In the genomic region with DNA sequence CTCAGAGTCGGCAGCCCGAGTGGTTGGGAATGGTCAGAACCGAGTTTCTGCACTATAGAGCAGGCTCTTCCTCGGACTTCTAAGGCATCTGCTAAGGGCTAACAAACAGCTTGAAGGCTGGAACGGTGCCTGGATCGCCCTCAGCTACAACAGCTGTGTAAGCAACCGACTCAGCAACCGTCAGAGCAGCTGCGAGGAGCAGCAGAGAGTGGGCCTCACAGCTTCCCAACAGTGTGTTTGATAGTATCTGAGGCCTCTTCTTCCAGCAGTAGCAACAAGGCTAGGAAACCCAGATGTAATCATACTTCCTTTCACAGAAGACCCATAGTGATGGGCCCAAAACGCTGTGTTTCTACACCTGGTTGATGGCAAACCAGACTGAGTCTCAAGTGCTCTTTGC, we compare ENCODE assay signal across 8 mouse cellular contexts. TPM values are rescaled to one million over a fixed set of nuclear protein-coding genes. Genes with fewer than 3 reads are reported as not detected.
DNase-seq lines count a peak whose midpoint lies in the region; ATAC-seq and TF ChIP-seq lines count a peak whose summit lies in the region.

No protein-coding gene starts in this region.

- H3K27me3 ChIP-seq in heart, embryonic 11.5 days (ENCODE audit: control insufficient read depth, insufficient read depth, low read length): no peaks in the 10 kb centered on the region
- H3K27me3 ChIP-seq in lung, embryonic 14.5 days (ENCODE audit: insufficient read depth, low read length): no peaks in the 10 kb centered on the region
- no peaks in the 10 kb centered on the region for H3K27me3 ChIP-seq in stomach, embryonic 14.5 days (ENCODE audit: control insufficient read depth, insufficient read depth, low read length)
- H3K27me3 ChIP-seq in midbrain, embryonic 10.5 days (ENCODE audit: low read depth, poor library complexity, severe bottlenecking): no peaks in the 10 kb centered on the region

- DNase-seq in heart, adult 18-20 months: peak; percentile 76 to 86
- peak; percentile 65 to 87 for DNase-seq in gastrocnemius, postnatal 4 days (ENCODE audit: low spot score in 2 of 2)
- peak; percentile 87 for DNase-seq in kidney, postnatal 14 days
- DNase-seq in lung, embryonic 14.5 days: peak; percentile 96
- no peak for DNase-seq in midbrain, embryonic 10.5 days (ENCODE audit: low spot score)

- H3K9me3 ChIP-seq in heart, embryonic 11.5 days (replicated peaks; ENCODE audit: control insufficient read depth, low read length): no peaks in the 10 kb centered on the region
- H3K9me3 ChIP-seq in lung, embryonic 14.5 days (ENCODE audit: low read depth, low read length): no peaks in the 10 kb centered on the region
- H3K9me3 ChIP-seq in stomach, embryonic 14.5 days (ENCODE audit: control insufficient read depth, low read depth, low read length): no peaks in the 10 kb centered on the region
- no peaks in the 10 kb centered on the region for H3K9me3 ChIP-seq in midbrain, embryonic 10.5 days (replicated peaks)

- ATAC-seq in heart, embryonic 11.5 days (replicated peaks; ENCODE audit: insufficient number of reproducible peaks, low FRiP score, low TSS enrichment): no peak
- ATAC-seq in lung, embryonic 14.5 days (ENCODE audit: insufficient read depth): peak; percentile 98
- peak; percentile 84; the same call in 1 of the 2 replicates for ATAC-seq in stomach, embryonic 14.5 days (ENCODE audit: insufficient number of reproducible peaks, insufficient read depth, low FRiP score, low read depth)

- H3K36me3 ChIP-seq in heart, embryonic 11.5 days (ENCODE audit: control insufficient read depth, insufficient read depth, low read length): no peaks in the 10 kb centered on the region
- H3K36me3 ChIP-seq in lung, embryonic 14.5 days (ENCODE audit: insufficient read depth): no peaks in the 10 kb centered on the region
- no peaks in the 10 kb centered on the region for H3K36me3 ChIP-seq in stomach, embryonic 14.5 days (ENCODE audit: control insufficient read depth, insufficient read depth, low read length)
- no peaks in the 10 kb centered on the region for H3K36me3 ChIP-seq in midbrain, embryonic 10.5 days

- no peak overlapping the region for H3K4me3 ChIP-seq in heart, embryonic 11.5 days (ENCODE audit: low read depth, low read length)
- no peak overlapping the region for H3K4me3 ChIP-seq in bone marrow, adult 2 months (replicated peaks; ENCODE audit: control insufficient read depth, low read depth, low read length)
- H3K4me3 ChIP-seq in lung, embryonic 14.5 days (ENCODE audit: low read depth, low read length): no peak overlapping the region
- no peak overlapping the region for H3K4me3 ChIP-seq in stomach, embryonic 14.5 days (ENCODE audit: low read depth, low read length)
- H3K4me3 ChIP-seq in midbrain, embryonic 10.5 days: no peak overlapping the region

- no peak overlapping the region for H3K27ac ChIP-seq in heart, embryonic 11.5 days (ENCODE audit: low read depth, low read length)
- 0 out of 2 replicates have a peak overlapping the region, but pooled peaks have one; percentile 29 for H3K27ac ChIP-seq in bone marrow, adult 2 months (ENCODE audit: control insufficient read depth, insufficient read depth, low read depth, low read length, poor library complexity)
- H3K27ac ChIP-seq in lung, embryonic 14.5 days (ENCODE audit: low read depth): peak overlapping the region; percentile 34; the same call in 1 of the 2 replicates
- peak overlapping the region; percentile 7; the same call in 1 of the 2 replicates for H3K27ac ChIP-seq in stomach, embryonic 14.5 days (ENCODE audit: low read length)
- H3K27ac ChIP-seq in midbrain, embryonic 10.5 days (replicated peaks): no peak overlapping the region

- H3K4me2 ChIP-seq in heart, embryonic 11.5 days: no peak overlapping the region
- no peak overlapping the region for H3K4me2 ChIP-seq in lung, embryonic 14.5 days
- no peak overlapping the region for H3K4me2 ChIP-seq in stomach, embryonic 14.5 days (replicated peaks; ENCODE audit: low read depth, low read length)

- TF ChIP-seq POLR2A in bone marrow, adult 2 months (IDR thresholded peaks at IDR 0.05; ENCODE audit: borderline replicate concordance, control insufficient read depth, low read depth, low read length): no peak

- no peak for TF ChIP-seq CTCF in bone marrow, adult 2 months (IDR thresholded peaks at IDR 0.05; ENCODE audit: control insufficient read depth, insufficient read depth, low read length)
- TF ChIP-seq CTCF in lung, embryonic 14.5 days (IDR thresholded peaks at IDR 0.05; ENCODE audit: low read depth): no peak

- no peaks in the 10 kb centered on the region for H3K4me1 ChIP-seq in heart, embryonic 11.5 days (ENCODE audit: control insufficient read depth, insufficient read depth, low read length)
- H3K4me1 ChIP-seq in bone marrow, adult 2 months (ENCODE audit: control insufficient read depth, insufficient read depth, low read length): no peaks in the 10 kb centered on the region
- H3K4me1 ChIP-seq in lung, embryonic 14.5 days (ENCODE audit: insufficient read depth): peaks cover 5% of the 10 kb centered on the region; the same call in 1 of the 2 replicates
- peaks cover 4% of the 10 kb centered on the region; the same call in 1 of the 2 replicates for H3K4me1 ChIP-seq in stomach, embryonic 14.5 days (ENCODE audit: control insufficient read depth, insufficient read depth, low read length)
- H3K4me1 ChIP-seq in midbrain, embryonic 10.5 days: no peaks in the 10 kb centered on the region

- no peak overlapping the region for H3K9ac ChIP-seq in heart, embryonic 11.5 days (ENCODE audit: low read depth, low read length)
- H3K9ac ChIP-seq in lung, embryonic 14.5 days: no peak overlapping the region
- H3K9ac ChIP-seq in stomach, embryonic 14.5 days (replicated peaks; ENCODE audit: low read depth, low read length): no peak overlapping the region

- WGBS in heart, embryonic 11.5 days (ENCODE audit: insufficient replicate concordance): 37% methylated on average over 10 of the region's 10 CpGs
- WGBS in bone marrow, adult 2 months: 23% methylated on average over 10 of the region's 10 CpGs
- WGBS in lung, embryonic 14.5 days: 9% methylated on average over 10 of the region's 10 CpGs
- WGBS in stomach, embryonic 14.5 days: 17% methylated on average over 10 of the region's 10 CpGs
- 67% methylated on average over 10 of the region's 10 CpGs for WGBS in midbrain, embryonic 10.5 days

RNA-seq across cellular contexts. Expression of a gene that starts 33.5 kb away (rescaled TPM):
- total RNA-seq in heart, adult 18-20 months (2021): 10 to 100 TPM; 15.9 to 18.3 TPM
- polyA plus RNA-seq in heart, embryonic 11.5 days (2014; fragmentation: Nextera tagmentation; extraction: Ambion mirVana): 40.9 and 45.7 TPM in 2 replicates
- polyA plus RNA-seq in bone marrow, adult 2 months (2011; ENCODE audit: insufficient read depth, insufficient read length, low replicate concordance, missing spikeins): 9.0 and 24.4 TPM in 2 replicates
- 10 to 100 TPM; 87.9 to 88.7 TPM for total RNA-seq in gastrocnemius, postnatal 4 days (2021)
- 54.7 and 57.5 TPM in 2 replicates for polyA plus RNA-seq in lung, embryonic 14.5 days (2014; fragmentation: Nextera tagmentation; extraction: Ambion mirVana)
- 46.4 and 52.9 TPM in 2 replicates for polyA plus RNA-seq in stomach, embryonic 14.5 days (2014; fragmentation: Nextera tagmentation; extraction: Ambion mirVana)
- polyA plus RNA-seq in midbrain, embryonic 10.5 days (2016; fragmentation: Nextera tagmentation; extraction: Ambion mirVana): 30.0 and 33.6 TPM in 2 replicates

Comparison
In these comparisons a context has a peak if more than half of its experiments do, and no peak if none do; other contexts are left out.
1. H3K27ac ChIP-seq: peak in bone marrow, adult 2 months (single experiment), lung, embryonic 14.5 days (single experiment) and stomach, embryonic 14.5 days (single experiment); none in heart, embryonic 11.5 days (single experiment) and midbrain, embryonic 10.5 days (single experiment).